Mouse (Mus musculus): ENCODE measurements around the gene Vmn1r27. TPM values are rescaled to one million over a fixed set of nuclear protein-coding genes. Genes with fewer than 3 reads are reported as not detected.

The Vmn1r27 gene
- polyA plus RNA-seq (2014; fragmentation: Nextera tagmentation; extraction: Ambion mirVana) = not detected in 2 replicates

- Histone ChIP-seq H3K9me3 (ENCODE audit: control insufficient read depth, low read length) (no peaks in the 10 kb centered on the region), H3K9ac (ENCODE audit: low read length) (no peak within 1 kb of the TSS), H3K36me3 (ENCODE audit: control insufficient read depth, insufficient read depth, low read length) (no peaks in the 10 kb centered on the region), H3K4me1 (ENCODE audit: control insufficient read depth, insufficient read depth, low read length) (no peaks in the 10 kb centered on the region), H3K27me3 (ENCODE audit: control insufficient read depth, insufficient read depth, low read length) (no peaks in the 10 kb centered on the region), H3K4me3 (ENCODE audit: low read depth, low read length) (no peak within 1 kb of the TSS), H3K27ac (replicated peaks; ENCODE audit: low read depth, low read length) (no peak within 1 kb of the TSS), H3K4me2 (ENCODE audit: low read depth, severe bottlenecking) (no peak within 1 kb of the TSS)
- ATAC-seq (ENCODE audit: insufficient number of reproducible peaks, low FRiP score, low TSS enrichment, low read depth) (no peak), DNase-seq (ENCODE audit: low spot score) (no peak)
- 88% methylated on average over 2 of the region's 2 CpGs for WGBS
These were observed at the start of gene Vmn1r27 for GRCm38 (mm10) chr6:58218721-58219120. Gene Vmn1r27 (minus strand): TSS chr6:58218821.

GRCm38 (mm10) chr6:58261737-58262136, 43.1 kb upstream of the Vmn1r27 start, which contains the start of gene Vmn1r28:
Gene Vmn1r28 (plus strand): TSS chr6:58262037.
- H3K36me3 ChIP-seq (ENCODE audit: control insufficient read depth, insufficient read depth, low read length) = no peaks in the 10 kb centered on the region
- no peaks in the 10 kb centered on the region for H3K4me1 ChIP-seq (ENCODE audit: control insufficient read depth, insufficient read depth, low read length)
- H3K4me2 ChIP-seq (ENCODE audit: low read depth, severe bottlenecking) = no peak within 1 kb of the TSS
- ATAC-seq (ENCODE audit: insufficient number of reproducible peaks, low FRiP score, low TSS enrichment, low read depth) (no peak), DNase-seq (ENCODE audit: low spot score) (no peak)
- H3K27ac ChIP-seq (replicated peaks; ENCODE audit: low read depth, low read length) = no peak within 1 kb of the TSS
- H3K9ac ChIP-seq (ENCODE audit: low read length) = no peak within 1 kb of the TSS
- H3K4me3 ChIP-seq (ENCODE audit: low read depth, low read length) = no peak within 1 kb of the TSS
- no peaks in the 10 kb centered on the region for H3K9me3 ChIP-seq (ENCODE audit: control insufficient read depth, low read length)
- WGBS = 91% methylated on average over 1 of the region's 1 CpGs
- no peaks in the 10 kb centered on the region for H3K27me3 ChIP-seq (ENCODE audit: control insufficient read depth, insufficient read depth, low read length)

GRCm38 (mm10) chr6:58216119-58216518, 2.5 kb downstream of the Vmn1r27 start:
- Histone ChIP-seq H3K36me3 (ENCODE audit: control insufficient read depth, insufficient read depth, low read length) (no peaks in the 10 kb centered on the region), H3K4me2 (ENCODE audit: low read depth, severe bottlenecking) (no peak overlapping the region), H3K9me3 (ENCODE audit: control insufficient read depth, low read length) (no peaks in the 10 kb centered on the region), H3K27ac (replicated peaks; ENCODE audit: low read depth, low read length) (no peak overlapping the region), H3K27me3 (ENCODE audit: control insufficient read depth, insufficient read depth, low read length) (no peaks in the 10 kb centered on the region), H3K9ac (ENCODE audit: low read length) (no peak overlapping the region), H3K4me1 (ENCODE audit: control insufficient read depth, insufficient read depth, low read length) (no peaks in the 10 kb centered on the region), H3K4me3 (ENCODE audit: low read depth, low read length) (no peak overlapping the region)
- DNase-seq (ENCODE audit: low spot score) (no peak), ATAC-seq (ENCODE audit: insufficient number of reproducible peaks, low FRiP score, low TSS enrichment, low read depth) (no peak)
- WGBS = 84% methylated on average over 2 of the region's 2 CpGs

Other genes starting within 250 kb of the Vmn1r27 start
- gene Vmn1r25, start 238.0 kb downstream of the Vmn1r27 start, polyA plus RNA-seq (2014; fragmentation: Nextera tagmentation; extraction: Ambion mirVana) = not detected in 2 replicates
- gene Vmn1r26, start 203.7 kb downstream of the Vmn1r27 start, polyA plus RNA-seq (2014; fragmentation: Nextera tagmentation; extraction: Ambion mirVana) = not detected in 2 replicates
- not detected in 2 replicates for gene Vmn1r28, start 43.2 kb upstream of the Vmn1r27 start, polyA plus RNA-seq (2014; fragmentation: Nextera tagmentation; extraction: Ambion mirVana)
- not detected in 2 replicates for gene Vmn1r29, start 82.7 kb upstream of the Vmn1r27 start, polyA plus RNA-seq (2014; fragmentation: Nextera tagmentation; extraction: Ambion mirVana)
- not detected in 2 replicates for gene Vmn1r30, start 224.6 kb upstream of the Vmn1r27 start, polyA plus RNA-seq (2014; fragmentation: Nextera tagmentation; extraction: Ambion mirVana)

Data from limb, embryonic 11.5 days (tissue).